Mouse (Mus musculus): Measurements from ENCODE around the gene Btbd35f4. TPM values are rescaled to one million over a fixed set of nuclear protein-coding genes. Genes with fewer than 3 reads are reported as not detected.
"Not testable (repeated sequence)": the region's sequence is repeated elsewhere in the genome, so short reads cannot be mapped to it uniquely, and the experiment has no call there.

Gene Btbd35f4
- total RNA-seq (2021): not detected

GRCm38 (mm10) chrX:4800196-4800595 is at the start of gene Btbd35f4:
TSS of gene Btbd35f4 (plus strand) at chrX:4800496.
- not testable (repeated sequence) for DNase-seq

GRCm38 (mm10) chrX:4840016-4840415 is 39.7 kb downstream of the Btbd35f4 start:
- not testable (repeated sequence) for DNase-seq

Other genes starting within 250 kb of the Btbd35f4 start
- gene Btbd35f27, start 151.6 kb downstream of the Btbd35f4 start, total RNA-seq (2021): not detected

Data from layer of hippocampus, postnatal 36 days (tissue).